Mouse (Mus musculus) bone marrow, adult 2 months (tissue): ENCODE measurements around the gene Gm13277.
"Not testable (repeated sequence)": the region's sequence is repeated elsewhere in the genome, so short reads cannot be mapped to it uniquely, and the experiment has no call there.

Experiments
- CTCF ChIP-seq: fragments of 200-500 bp; IDR thresholded peaks from 2 replicates; pipeline ENCODE4 v1.5.1; 2011; ENCODE audit warnings: low read length, control low read depth; ENCODE audit not compliant: control insufficient read depth, insufficient read depth
- POLR2A ChIP-seq: fragments of 200-500 bp; IDR thresholded peaks from 2 replicates; pipeline ENCODE4 v1.6.1; 2011; ENCODE audit warnings: low read depth, mild to moderate bottlenecking, control low read depth, low read length, borderline replicate concordance; ENCODE audit not compliant: control insufficient read depth

DNA sequence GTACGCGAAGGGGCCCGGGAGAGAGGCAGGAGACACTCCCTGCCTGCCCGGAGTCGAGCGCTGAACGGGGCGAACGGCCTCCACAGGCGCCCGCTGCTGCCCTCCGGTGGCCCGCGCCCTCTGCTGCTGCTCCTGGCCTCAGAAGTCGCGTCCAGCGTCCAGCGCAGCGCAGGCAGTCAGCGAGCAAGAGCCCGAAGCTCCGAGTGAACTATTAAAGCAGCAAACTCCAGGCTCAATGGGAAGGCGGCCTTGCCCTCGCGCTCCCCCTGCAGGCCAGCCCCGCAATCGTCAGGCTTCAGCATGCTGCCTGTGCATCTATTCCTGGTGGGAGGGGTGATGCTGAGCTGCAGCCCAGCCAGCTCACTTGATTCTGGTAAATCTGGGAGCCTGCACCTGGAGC is 3.0 kb upstream of the Gm13277 start, which contains the start of gene Gm13276:
- not testable (repeated sequence) for TF ChIP-seq CTCF, POLR2A
